Mouse (Mus musculus): Measurements from ENCODE around the gene Phf1. TPM values are rescaled to one million over a fixed set of nuclear protein-coding genes. Genes with fewer than 3 reads are reported as not detected.
A peak's percentile ranks its signal among the peaks of the same experiment; 100 is the strongest.
"Not testable (repeated sequence)": the region's sequence is repeated elsewhere in the genome, so short reads cannot be mapped to it uniquely, and the experiment has no call there.

The Phf1 gene
- total RNA-seq, 1 experiment from 2014 or later, result 44.1 TPM

DNA sequence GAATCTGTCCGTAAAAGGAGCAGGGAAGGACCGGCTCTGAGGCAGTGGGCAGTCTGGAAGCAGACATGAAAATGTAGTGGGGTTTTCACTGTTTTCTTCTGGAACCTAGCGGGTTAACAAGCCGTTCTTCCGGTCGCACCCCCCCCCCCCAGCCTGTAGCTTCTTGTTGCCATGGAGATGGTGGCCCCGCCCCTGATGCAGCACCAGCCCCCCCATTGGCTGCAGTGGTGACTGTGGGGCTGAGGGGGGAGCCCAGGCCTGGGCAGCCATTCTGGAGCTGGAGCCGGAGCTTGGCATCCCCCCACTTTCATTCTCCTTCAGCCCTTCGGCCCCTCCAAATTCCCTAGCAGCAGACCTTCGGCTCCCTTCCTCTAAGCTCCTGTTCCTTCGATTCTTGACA, 18.6 kb downstream of the Phf1 start:
- DNase-seq, result peak; percentile 70

DNA sequence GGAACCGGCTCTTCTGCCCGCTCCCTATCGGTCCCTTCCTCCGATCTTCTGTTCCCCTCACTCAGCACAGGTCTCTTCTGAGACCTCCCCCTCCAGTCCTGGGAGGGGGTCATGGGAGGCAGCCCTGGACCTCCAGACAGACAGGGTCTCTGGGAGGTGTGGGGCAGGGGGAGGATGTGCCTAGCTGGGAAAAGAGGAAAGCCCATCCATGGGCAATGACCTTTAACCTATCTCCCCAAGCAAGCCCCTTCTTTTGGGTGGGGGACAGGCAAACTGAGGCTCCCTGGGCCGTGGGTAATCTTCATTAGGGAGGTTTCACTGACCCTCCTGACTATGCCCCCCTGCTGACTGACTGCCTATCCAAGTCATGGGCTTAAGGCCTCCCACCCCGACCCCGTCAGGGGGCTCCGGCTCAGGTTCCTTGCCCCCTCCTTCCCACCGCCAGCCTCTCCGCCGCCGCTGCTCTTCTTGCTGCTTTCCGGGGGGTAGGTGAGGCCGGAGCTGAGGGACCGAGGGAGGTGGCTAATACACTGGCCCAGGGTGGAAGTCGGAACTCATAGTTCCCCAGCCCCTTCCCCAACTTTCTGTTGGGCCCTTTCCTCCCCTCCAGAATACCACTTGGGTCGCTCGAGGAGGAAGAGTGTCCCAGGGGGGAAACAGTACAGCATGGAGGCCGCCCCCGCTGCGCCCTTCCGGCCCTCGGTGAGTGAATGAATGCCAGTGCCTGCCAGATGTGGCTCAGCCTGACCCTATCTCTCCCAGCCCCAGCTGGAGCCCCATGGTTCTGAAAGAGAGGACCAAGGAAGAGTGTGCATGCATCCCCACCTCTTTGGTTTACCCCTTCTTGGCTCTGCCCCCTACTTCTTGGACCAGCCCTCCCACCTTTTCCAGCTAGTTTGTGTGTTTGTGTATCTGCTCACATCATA, 19.4 kb downstream of the Phf1 start:
- DNase-seq, result no peak

DNA sequence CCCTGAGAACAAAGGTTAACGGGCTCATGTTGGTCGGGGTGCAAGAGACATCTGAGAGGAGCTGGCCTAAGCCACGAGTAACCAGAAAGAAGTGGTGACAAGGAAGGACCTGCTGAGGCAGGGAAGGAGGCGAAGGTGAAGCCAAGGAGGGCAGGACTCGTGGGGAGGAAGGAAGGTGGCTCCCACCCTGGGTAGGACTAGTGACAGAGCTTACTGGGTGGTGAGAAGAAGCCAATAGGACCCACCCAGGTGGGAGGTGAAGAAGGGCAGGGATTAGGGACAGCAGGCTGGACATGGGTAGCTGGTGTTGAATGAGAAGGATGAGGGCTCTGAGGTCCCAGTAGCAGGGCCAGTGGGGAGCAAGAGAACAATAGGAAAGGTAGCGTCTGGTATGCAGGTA, 20.3 kb downstream of the Phf1 start:
- no peak for DNase-seq

DNA sequence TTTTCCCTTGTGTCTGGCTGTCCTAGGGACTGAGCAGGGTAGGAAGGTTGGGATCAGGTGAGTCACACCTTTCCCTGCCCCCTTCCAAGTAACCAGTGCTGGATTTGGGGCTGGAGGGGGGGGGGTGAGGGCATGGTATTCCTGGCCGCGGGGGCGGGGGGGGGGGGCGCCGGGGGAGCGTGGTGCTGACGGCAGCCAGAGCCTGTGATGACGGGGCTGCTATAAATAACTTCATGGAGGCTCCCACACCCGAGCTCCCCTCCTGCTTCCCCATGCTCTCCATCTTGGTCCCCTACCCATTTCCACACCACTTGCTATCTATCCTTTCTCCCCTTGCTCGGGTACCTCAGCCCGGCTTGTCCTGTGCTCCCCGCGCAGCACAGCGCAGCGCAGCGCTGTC, 20.9 kb downstream of the Phf1 start:
- DNase-seq, result no peak

DNA sequence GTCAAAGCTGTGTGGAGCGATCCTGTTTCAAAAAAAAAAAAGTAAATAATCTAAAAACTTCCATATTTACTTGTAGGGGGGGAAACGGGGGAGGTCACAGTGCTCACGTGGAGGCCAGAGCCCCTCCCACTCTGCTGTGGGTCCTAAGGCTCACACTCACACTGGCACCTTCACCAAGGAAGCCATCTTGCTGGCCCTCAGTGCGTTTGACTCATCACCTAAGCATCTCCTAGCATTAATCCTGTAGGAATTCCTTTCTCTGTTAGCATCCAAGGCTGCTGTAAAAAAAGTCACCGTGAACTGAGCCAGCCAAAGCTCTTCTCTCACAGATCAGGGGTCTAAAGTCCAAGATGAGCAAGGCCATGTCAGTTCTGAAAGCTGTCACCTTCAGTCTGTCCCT, 23.5 kb downstream of the Phf1 start:
- no peak for DNase-seq

DNA sequence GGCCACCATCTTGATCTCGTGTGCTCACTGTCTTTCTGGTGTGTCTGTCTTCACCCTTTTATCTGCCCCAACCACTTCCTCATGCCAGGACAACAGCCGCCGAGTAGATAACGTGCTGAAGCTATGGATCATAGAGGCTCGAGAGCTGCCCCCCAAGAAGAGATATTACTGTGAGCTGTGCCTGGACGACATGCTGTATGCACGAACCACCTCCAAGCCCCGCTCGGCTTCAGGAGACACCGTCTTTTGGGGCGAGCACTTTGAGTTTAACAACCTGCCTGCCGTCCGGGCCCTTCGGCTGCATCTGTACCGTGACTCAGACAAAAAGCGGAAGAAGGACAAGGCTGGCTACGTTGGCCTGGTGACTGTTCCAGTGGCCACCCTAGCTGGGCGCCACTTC, 24.0 kb downstream of the Phf1 start:
- DNase-seq, result no peak

DNA sequence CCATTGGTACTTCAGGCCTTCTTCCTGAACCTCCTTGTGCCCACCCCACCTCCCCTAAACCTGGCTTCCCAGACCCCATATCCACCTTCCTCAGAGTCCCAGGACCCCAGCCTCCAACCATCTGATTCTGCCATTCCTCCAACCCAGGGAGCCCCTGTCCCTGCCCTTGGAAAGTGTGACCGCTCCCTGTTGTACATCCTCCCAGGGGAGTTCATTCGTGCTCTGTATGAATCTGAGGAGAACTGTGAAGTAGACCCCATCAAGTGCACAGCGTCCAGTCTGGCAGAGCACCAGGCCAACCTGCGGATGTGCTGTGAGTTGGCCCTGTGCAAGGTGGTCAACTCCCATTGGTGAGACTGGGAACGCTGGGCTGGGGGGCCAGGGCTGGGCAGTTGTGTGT, 25.0 kb downstream of the Phf1 start:
- DNase-seq, result no peak

DNA sequence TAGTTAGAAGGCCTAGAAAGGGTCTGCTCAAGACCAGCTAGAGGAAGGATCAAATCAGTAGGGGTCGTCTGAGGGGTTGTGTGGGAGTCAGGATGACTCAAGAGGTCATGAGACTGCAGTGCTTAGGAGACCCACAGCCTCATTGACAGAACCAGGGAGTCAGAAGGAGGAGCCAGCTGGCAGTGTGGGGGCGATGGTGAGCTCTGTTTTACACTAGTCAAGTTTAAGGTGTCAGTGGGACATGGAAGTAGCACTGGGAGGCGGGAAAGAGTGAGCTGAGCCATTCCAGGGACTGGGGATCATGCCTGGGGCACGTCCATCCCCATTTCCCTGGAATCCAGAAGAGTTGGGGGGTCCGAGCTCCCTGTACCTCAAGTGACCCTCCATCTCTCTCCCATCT, 26.0 kb downstream of the Phf1 start:
- no peak for DNase-seq

DNA sequence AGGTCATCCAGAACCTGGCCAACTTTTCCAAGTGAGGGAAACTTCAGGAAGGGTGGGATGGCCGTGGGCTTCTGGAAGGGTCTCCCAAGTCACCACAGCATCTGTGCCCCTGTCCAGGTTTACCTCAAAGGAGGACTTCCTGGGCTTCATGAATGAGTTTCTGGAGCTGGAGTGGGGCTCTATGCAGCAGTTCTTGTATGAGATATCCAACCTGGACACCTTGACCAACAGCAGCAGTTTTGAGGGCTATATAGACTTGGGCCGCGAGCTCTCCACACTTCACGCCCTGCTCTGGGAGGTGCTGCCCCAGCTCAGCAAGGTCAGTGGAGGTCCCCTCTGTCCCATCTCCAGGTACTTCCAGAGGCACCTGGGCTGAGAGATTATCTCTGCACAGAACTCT, 27.0 kb downstream of the Phf1 start:
- no peak for DNase-seq

DNA sequence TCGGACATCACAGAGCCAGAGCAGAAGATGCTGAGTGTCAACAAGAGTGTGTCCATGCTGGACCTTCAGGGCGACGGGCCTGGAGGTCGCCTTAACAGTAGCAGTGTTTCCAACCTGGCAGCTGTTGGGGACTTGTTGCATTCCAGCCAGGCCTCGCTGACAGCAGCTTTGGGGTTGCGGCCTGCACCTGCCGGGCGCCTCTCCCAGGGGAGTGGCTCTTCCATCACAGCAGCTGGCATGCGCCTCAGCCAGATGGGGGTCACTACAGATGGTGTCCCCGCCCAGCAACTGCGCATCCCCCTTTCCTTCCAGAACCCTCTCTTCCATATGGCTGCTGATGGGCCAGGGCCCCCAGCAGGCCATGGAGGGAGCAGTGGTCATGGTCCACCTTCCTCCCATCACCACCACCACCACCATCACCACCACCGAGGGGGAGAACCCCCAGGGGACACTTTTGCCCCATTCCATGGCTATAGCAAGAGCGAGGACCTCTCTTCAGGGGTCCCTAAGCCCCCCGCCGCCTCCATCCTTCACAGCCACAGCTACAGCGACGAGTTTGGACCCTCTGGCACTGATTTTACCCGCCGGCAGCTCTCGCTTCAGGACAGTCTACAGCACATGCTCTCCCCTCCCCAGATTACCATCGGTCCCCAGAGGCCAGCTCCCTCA, 28.9 kb downstream of the Phf1 start:
- no peak for DNase-seq

DNA sequence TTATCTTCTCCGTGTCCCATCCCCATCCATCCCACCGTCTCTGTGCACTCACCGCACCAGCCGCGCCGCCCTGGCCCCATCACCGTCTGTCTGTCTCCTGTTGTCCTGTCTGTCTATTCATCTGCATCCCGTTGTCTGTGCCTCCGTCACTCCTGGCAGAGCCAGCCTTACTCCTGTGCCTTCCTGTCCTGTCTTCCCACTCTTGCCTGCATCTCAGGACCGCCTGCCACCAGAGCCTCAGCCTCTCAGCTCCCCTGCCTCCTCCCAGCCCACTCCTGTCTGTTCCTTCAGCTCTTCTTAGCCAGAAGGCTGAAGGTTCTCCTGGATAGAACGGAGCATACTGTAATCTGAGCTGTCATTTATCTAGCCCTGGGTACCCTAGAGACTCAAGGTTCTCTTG, 34.1 kb downstream of the Phf1 start:
- DNase-seq, result no peak

DNA sequence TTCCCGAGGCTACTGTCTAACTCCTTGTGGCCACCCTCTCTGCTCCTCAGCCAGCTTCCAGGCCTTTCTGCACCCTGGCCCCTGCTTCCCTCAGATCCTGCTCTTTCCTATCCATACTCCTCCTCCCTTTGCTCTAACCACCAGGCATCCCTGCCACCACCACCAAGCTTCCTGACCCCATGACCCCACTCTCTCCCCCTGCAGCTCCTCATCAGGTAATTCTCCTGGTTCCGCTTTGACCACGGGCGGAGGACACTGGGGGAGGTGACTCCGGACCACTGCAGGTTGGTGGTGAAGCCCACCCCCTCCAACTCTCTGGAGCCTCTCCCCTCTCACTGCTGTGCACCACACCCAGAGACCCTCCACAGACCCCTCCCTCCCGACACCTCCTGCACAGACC, 34.6 kb downstream of the Phf1 start:
- DNase-seq, result no peak

DNA sequence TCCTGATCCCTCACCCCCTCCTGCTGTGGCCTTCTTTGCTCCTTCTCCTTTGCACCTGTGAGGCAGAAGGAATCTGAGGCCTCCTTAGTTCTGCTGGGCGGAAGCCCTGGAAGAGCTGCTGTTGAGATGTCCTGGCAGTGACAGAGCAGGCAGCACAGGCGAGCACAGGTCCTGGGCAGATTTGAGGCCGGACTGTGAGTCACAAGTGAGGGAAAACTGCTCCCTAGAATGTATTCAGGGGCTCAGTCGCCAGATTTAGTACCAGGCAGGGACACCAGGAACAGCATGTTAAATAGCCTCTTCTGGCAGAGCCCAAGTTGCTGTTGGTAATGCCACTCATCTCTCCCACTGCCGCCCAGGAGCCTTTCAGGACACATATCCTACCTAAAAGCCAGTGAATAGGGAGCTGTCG, 35.4 kb downstream of the Phf1 start:
- no peak for DNase-seq

DNA sequence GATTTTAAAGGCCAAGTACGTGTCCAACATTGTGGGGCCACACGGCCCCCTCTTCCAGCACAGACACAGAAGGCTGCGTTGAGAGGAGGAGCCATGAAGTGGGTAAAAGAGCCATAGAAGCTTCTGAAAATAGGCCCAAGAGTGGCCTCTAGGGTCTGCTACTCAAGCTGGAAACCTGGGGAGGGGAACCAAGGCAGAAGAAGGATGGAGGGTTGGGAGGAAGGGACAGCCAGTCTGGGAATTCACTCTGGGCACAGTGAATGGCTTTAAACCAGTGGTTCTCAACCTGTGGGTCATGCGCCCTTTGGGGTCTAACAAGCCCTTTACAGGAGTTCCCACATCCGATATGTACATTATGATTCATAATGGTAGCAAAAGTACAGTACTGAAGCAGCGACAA, 36.4 kb downstream of the Phf1 start:
- no peak for DNase-seq

DNA sequence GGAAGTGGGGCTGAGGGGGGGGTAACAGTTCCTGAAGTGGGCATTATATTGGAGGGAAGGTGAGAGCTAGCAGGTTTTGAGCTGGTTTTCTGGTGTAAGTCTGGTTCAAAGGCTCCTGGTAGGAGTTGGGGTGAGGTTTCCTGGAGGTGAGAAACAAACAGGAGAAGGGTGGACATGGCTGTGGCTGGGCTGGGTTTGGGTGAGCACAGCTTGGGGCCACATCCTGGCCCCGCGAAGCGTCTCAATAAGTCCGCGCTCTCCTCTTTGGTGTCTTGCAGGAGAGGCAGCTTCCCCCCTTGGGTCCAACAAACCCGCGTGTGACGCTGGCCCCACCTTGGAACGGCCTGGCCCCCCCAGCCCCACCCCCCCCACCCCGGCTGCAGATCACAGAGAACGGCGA, 37.4 kb downstream of the Phf1 start:
- no peak for DNase-seq

DNA sequence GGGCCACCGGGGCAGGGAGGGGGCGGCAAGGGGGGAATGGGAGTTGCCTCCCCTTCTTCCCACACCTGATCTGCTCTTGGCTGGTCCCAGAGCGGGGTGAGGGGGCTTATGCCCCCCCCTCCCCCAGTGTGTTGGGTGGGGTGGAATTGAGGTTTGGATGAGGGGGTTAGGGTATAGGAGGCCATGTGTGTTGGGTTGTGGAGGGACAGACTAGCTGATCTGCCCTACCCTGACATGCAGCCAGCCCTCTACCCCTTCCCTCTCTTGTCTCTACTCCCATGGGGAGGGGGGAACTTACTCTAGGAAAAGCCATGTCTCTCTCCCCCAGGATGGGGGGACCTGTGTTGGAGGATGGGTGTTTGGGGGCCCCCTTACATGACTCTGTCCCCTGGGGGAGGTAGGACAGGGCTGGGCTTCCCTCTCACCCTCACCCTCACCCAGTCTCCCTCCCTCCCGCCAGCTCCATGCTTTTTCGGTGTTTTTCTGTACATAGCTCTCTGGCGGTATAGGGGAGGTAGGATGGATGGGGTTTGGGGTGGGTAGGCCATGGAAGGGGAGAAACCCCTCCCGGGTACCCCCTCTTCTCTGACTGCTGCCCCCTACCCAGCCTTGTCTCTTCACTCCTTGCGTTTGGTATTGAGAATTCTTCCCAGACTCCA, 38.5 kb downstream of the Phf1 start:
- no peak for DNase-seq

DNA sequence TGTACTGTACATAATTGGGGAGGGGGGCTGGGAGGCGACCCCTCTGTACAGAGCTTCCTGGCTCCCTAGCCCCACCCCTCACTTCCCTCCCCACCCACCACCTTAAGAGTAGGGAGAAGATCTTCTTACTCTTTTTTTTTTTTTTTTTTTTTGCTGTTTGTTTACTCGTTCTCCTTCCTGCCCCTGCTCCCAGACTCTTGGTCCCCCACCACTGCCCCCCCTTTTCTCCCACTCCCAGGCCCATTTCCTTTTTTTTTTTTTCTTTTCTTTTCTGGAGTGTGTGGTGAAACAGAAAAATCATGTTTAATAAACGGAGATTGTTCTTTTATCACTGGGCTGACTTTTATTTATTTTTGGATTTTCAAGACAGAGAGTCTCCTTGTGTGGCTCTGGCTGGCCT, 39.3 kb downstream of the Phf1 start:
- no peak for DNase-seq

DNA sequence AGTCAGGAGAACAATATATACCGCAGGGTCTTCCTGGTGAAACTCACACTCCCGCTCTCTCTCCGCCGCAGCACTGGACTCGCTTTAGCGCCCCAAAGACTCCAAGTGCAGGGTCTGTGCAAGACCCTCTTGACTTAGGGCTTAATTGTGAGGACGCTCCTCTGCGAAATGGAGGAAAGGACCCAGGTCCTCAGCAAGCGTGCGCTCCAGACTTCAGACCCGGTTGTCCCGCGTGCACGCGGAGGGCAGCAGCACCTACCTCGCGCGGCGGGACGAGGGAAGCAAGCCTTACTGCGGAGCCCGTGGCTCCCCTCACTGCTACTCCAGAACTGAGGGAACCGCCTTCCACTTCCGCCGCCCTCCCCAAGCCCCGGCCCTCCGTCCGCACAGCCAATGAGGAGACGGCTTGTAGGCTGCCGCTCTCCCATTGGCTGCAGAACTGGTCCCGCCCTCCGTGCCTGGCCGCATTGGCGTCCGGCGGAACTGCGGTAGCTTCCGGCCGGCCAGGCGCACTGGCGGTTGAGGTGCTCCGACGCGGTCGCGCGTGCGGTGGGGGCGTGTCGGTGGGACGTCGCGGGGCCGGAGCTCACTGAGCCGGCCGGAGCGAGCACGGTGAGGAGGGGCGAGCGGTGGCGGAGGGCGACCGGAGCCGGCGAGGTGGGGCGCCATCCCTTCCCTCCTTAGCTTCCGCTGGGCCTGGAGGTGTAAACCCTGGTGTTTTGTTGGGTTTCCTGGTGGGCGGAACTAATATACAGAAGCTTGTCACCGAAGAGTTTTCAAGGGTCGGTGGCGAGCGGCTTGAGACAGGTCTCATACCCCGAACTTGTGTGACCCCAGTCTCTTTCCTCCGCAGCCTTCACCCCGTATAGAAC, 40.1 kb downstream of the Phf1 start, which contains the start of gene Zbtb9:
Gene Zbtb9, plus strand, starts transcription at position 465 of the 872 bp plus-strand sequence.
- DNase-seq, result peak; percentile 96

DNA sequence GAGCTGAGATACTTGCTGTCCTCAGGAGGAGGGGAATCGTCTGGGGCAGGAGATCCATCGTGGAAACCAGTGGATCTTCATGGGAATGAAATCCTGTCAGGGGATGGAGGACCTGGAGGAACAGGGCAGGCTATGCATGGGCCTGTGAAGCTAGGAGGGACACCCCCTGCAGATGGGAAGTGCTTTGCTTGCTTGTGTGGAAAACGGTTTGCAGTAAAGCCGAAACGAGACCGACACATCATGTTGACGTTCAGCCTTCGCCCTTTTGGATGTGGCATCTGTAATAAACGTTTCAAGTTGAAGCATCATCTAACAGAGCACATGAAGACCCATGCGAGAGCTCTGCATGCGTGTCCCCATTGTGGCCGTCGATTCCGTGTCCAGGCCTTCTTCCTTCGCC, 41.7 kb downstream of the Phf1 start:
- DNase-seq, result no peak

DNA sequence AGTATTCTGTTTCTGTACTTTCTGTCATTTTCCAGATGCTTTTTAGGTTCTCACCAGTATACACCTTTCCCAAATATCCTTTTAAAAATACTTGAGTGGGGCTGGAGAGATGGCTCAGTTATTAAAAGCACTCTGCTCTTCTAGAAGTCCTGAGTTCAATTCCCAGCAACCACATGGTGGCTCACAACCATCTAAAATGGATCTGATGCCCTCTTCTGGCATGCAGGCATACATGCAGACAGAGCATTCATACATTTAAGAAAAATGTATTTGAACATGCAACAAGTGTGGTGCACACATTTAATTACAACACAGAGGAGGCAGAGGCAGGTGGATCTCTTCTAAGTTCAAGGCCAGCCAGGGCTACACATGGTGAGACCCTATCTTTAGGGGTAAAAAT, 42.6 kb downstream of the Phf1 start:
- no peak for DNase-seq

DNA sequence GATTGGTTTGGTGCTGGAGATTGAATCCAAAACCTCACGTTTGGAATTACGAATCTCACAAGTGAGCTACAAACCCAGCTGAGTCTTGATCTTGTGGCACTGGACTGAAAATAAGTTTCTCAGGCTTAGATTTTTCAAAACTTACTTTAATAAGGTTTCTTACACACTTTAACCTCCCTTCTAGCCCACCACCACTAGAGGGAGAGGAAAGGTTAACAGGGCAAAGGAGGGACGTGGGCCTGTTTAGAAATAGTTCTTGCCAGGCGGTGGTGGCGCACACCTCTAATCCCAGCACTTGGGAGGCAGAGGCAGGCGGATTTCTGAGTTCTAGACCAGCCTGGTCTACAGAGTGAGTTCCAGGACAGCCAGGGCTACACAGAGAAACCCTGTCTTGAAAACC, 44.5 kb downstream of the Phf1 start:
- not testable (repeated sequence) for DNase-seq

DNA sequence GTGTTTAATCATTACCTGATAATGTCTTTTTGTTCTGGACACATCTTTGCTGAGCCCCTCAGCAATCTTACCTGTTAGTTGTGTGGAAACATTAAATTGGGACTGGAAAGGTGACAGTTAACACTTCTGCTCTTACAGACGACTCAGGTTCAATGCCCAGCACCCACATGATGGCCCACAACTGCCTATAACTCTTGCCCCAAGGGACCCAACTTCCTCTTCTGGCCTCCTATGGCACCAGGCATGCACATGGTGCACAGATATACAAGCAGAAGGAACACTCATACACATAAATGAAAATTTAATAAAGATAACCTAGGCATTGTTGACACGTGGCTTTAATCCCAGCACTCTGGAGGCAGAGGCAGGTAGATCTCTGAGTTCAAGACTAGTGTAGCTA, 46.6 kb downstream of the Phf1 start:
- no peak for DNase-seq
